Mouse (Mus musculus): ENCODE measurements at regions not wholly inside any gene's neighbourhood (a gene's known extent, or its start where the extent isn't known, plus 50 kb on each side); places are given as distances from the start of the nearest gene placed in this dataset.

GRCm38 (mm10) chr2:12049972-12050371, 251.8 kb downstream of the Itga8 start:
- ATAC-seq (ENCODE audit: insufficient read depth) = no peak
- H3K27ac ChIP-seq (replicated peaks) = no peak overlapping the region
- H3K36me3 ChIP-seq (replicated peaks) = no peaks in the 10 kb centered on the region
- H3K9me3 ChIP-seq (replicated peaks) = no peaks in the 10 kb centered on the region
- no peaks in the 10 kb centered on the region for H3K27me3 ChIP-seq
- H3K9ac ChIP-seq = no peak overlapping the region
- no peaks in the 10 kb centered on the region for H3K4me1 ChIP-seq (replicated peaks)
- no peak overlapping the region for H3K4me2 ChIP-seq
- H3K4me3 ChIP-seq (replicated peaks) = no peak overlapping the region

- no peaks in the 10 kb centered on the region for H3K36me3 ChIP-seq (replicated peaks)
- no peaks in the 10 kb centered on the region for H3K9me3 ChIP-seq (replicated peaks)
- H3K4me1 ChIP-seq (replicated peaks) = no peaks in the 10 kb centered on the region
- H3K4me3 ChIP-seq (replicated peaks) = no peak overlapping the region
- 53% methylated on average over 8 of the region's 8 CpGs for WGBS (ENCODE audit: insufficient replicate concordance)
- no peak overlapping the region for H3K9ac ChIP-seq
- no peaks in the 10 kb centered on the region for H3K27me3 ChIP-seq
- H3K4me2 ChIP-seq = no peak overlapping the region
- ATAC-seq (ENCODE audit: insufficient read depth) = no peak
- H3K27ac ChIP-seq (replicated peaks) = no peak overlapping the region
Measured at GRCm38 (mm10) chr2:12053404-12054164, 248.1 kb downstream of the Itga8 start.

- ATAC-seq (ENCODE audit: insufficient read depth) = no peak
- H3K4me3 ChIP-seq (replicated peaks) = no peak overlapping the region
- no peaks in the 10 kb centered on the region for H3K4me1 ChIP-seq (replicated peaks)
- WGBS (ENCODE audit: insufficient replicate concordance) = 25% methylated on average over 3 of the region's 3 CpGs
- no peaks in the 10 kb centered on the region for H3K27me3 ChIP-seq
- no peak overlapping the region for H3K27ac ChIP-seq (replicated peaks)
- no peaks in the 10 kb centered on the region for H3K9me3 ChIP-seq (replicated peaks)
- no peak overlapping the region for H3K9ac ChIP-seq
- H3K36me3 ChIP-seq (replicated peaks) = no peaks in the 10 kb centered on the region
- H3K4me2 ChIP-seq = no peak overlapping the region
Measured at GRCm38 (mm10) chr2:12054165-12054500, 247.6 kb downstream of the Itga8 start.
